Mouse (Mus musculus) left cerebral cortex, postnatal 36 days (tissue): Measurements from ENCODE around the gene Vsig2. TPM values are rescaled to one million over a fixed set of nuclear protein-coding genes. Genes with fewer than 3 reads are reported as not detected.
A peak's percentile ranks its signal among the peaks of the same experiment; 100 is the strongest.

Experiments used
- DNase-seq, 2 experiments: peaks; one replicate each; pipeline ENCODE4 v3.0.0; 2021 to 2022; ENCODE audit warnings: low spot score in 2 of 2, mixed read lengths in 1 of 2
- intact Hi-C: fragments of 180-260 bp; cut with DNase I; formaldehyde crosslinking; loops from one replicate; pipeline ENCODE4 v1.15.1; 2025
- total RNA-seq, 2 experiments: library from RNA; stranded (reverse); gene quantifications; 2 replicates each; pipeline ENCODE4 v1.2.3; 2021

Gene Vsig2
- total RNA-seq, 2 experiments from 2014 or later = 1.4 to 4.1 TPM

- intact Hi-C loops = no loop called here
- DNase-seq = peak; percentile 8 to 29
Observed at GRCm38 (mm10) chr9:37530031-37530887, 8.8 kb upstream of the Vsig2 start.

GRCm38 (mm10) chr9:37530888-37531705 lies 8.0 kb upstream of the Vsig2 start:
- peak; percentile 10 to 13 for DNase-seq
- intact Hi-C loops = no loop called here

GRCm38 (mm10) chr9:37536851-37537250 lies 2.2 kb upstream of the Vsig2 start:
- intact Hi-C loops = no loop called here
- no peak for DNase-seq

- intact Hi-C loops = no loop called here
Observed at GRCm38 (mm10) chr9:37537658-37538250, 1.3 kb upstream of the Vsig2 start.

GRCm38 (mm10) chr9:37540226-37540625 lies 1.2 kb downstream of the Vsig2 start:
- intact Hi-C loops = no loop called here
- peak; percentile 10 to 22 for DNase-seq

More at GRCm38 (mm10) chr9:37537658-37538250, 1.3 kb upstream of the Vsig2 start:
- DNase-seq = no peak

- intact Hi-C loops = no loop called here
- peak; percentile 41 to 46 for DNase-seq
Observed at GRCm38 (mm10) chr9:37540701-37541575, 1.9 kb downstream of the Vsig2 start.

- intact Hi-C loops = no loop called here
- peak in 1 of 2 experiments; percentile 26 for DNase-seq
Observed at GRCm38 (mm10) chr9:37541851-37542642, 3.0 kb downstream of the Vsig2 start.

GRCm38 (mm10) chr9:37543869-37544440 lies 4.9 kb downstream of the Vsig2 start:
- intact Hi-C loops = loop anchor here (2.0 kb wide), 2 partner anchors 73 to 111 kb away; partner anchors contain the start of gene Robo3
- no peak for DNase-seq

- intact Hi-C loops = loop anchor here (2.0 to 5.0 kb wide), 3 partner anchors 72 to 112 kb away; partner anchors contain the start of gene Robo3
- peak; percentile 80 to 81 for DNase-seq
Observed at GRCm38 (mm10) chr9:37544447-37545165, 5.6 kb downstream of the Vsig2 start.

GRCm38 (mm10) chr9:37545166-37545610 lies 6.1 kb downstream of the Vsig2 start:
- DNase-seq = peak in 1 of 2 experiments; percentile 50
- intact Hi-C loops = loop anchor here (2.0 to 5.0 kb wide), 3 partner anchors 72 to 112 kb away; partner anchors contain the start of gene Robo3

GRCm38 (mm10) chr9:37545847-37546452 lies 6.9 kb downstream of the Vsig2 start:
- intact Hi-C loops = loop anchor here (2.0 to 5.0 kb wide), 3 partner anchors 71 to 113 kb away; partner anchors contain the start of gene Robo3

GRCm38 (mm10) chr9:37546889-37547288 lies 7.8 kb downstream of the Vsig2 start:
- intact Hi-C loops = loop anchor here (5.0 kb wide), 1 partner anchor 85 kb away; no protein-coding TSS in a partner anchor

More at GRCm38 (mm10) chr9:37545847-37546452, 6.9 kb downstream of the Vsig2 start:
- DNase-seq = peak in 1 of 2 experiments; percentile 18

GRCm38 (mm10) chr9:37550435-37550834 lies 11.4 kb downstream of the Vsig2 start:
- intact Hi-C loops = loop anchor here (5.0 kb wide), 1 partner anchor 382 kb away; no protein-coding TSS in a partner anchor
- peak in 1 of 2 experiments; percentile 18 for DNase-seq

More at GRCm38 (mm10) chr9:37546889-37547288, 7.8 kb downstream of the Vsig2 start:
- no peak for DNase-seq

- peak in 1 of 2 experiments; percentile 46 for DNase-seq
- intact Hi-C loops = loop anchor here (2.0 to 5.0 kb wide), 3 partner anchors 25 to 380 kb away; no protein-coding TSS in a partner anchor
Observed at GRCm38 (mm10) chr9:37551751-37552531, 12.9 kb downstream of the Vsig2 start.
